In genomic region chr2:167904621-167905367, GRCm38 (mm10) we compare ENCODE assay signal across 16 mouse cellular contexts. TPM values are rescaled to one million over a fixed set of nuclear protein-coding genes. Genes with fewer than 3 reads are reported as not detected.
DNase-seq lines count a peak whose midpoint lies in the region; ATAC-seq and TF ChIP-seq lines count a peak whose summit lies in the region.
"Had no signal": no experiment of that assay in that cellular context is flagged by ENCODE, and none has a peak within 500 bp of the region (broad histone marks: within the 10 kb centered on the region; RNA-seq: fewer than 3 reads in every experiment).

No protein-coding gene starts in this region.

- H3K4me1 ChIP-seq in midbrain, postnatal 0 days (ENCODE audit: insufficient read depth, low read length): no peaks in the 10 kb centered on the region
- no peaks in the 10 kb centered on the region for H3K4me1 ChIP-seq in midbrain, embryonic 14.5 days (ENCODE audit: control insufficient read depth, insufficient read depth, low read length)
- H3K4me1 ChIP-seq in MEL (ENCODE audit: control insufficient read depth in 1 of 2, insufficient read depth in 2 of 2, low read length in 2 of 2): no peaks in the 10 kb centered on the region
- 0 out of 2 replicates have a peak, but pooled peaks cover 2% of the 10 kb centered on the region for H3K4me1 ChIP-seq in thymus, adult 2 months (replicated peaks; ENCODE audit: control insufficient read depth, insufficient read depth, low read length)
- H3K4me1 ChIP-seq: liver, embryonic 13.5 days; neural tube, embryonic 12.5 days had no signal

- no peaks in the 10 kb centered on the region for H3K79me2 ChIP-seq in MEL (ENCODE audit: control insufficient read depth, insufficient read depth, low read length, poor library complexity)

- ATAC-seq in midbrain, postnatal 0 days (ENCODE audit: low FRiP score): no peak
- ATAC-seq in midbrain, embryonic 14.5 days (ENCODE audit: low FRiP score, low TSS enrichment): no peak
- ATAC-seq in megakaryocyte progenitor cell, adult 5-6 weeks (replicated peaks; ENCODE audit: poor library complexity): no peak
- ATAC-seq: inflammation-experienced regulatory T-cells, adult 6 months; Patski had no signal

- peak; percentile 57 for TF ChIP-seq RAD21 in MEL (IDR thresholded peaks at IDR 0.05; ENCODE audit: low read depth, low read length)

- H3K4me3 ChIP-seq in layer of hippocampus, adult 2 months: no peak overlapping the region
- no peak overlapping the region for H3K4me3 ChIP-seq in midbrain, postnatal 0 days (ENCODE audit: low read depth, low read length)
- no peak overlapping the region for H3K4me3 ChIP-seq in midbrain, embryonic 14.5 days (replicated peaks; ENCODE audit: low read depth, low read length)
- H3K4me3 ChIP-seq in MEL (ENCODE audit: control insufficient read depth in 1 of 2, insufficient read depth in 1 of 2, low read depth in 2 of 2, low read length in 2 of 2): no peak overlapping the region
- H3K4me3 ChIP-seq in thymus, adult 2 months (ENCODE audit: control insufficient read depth, insufficient read depth, low read length): no peak overlapping the region
- H3K4me3 ChIP-seq: embryonic facial prominence, embryonic 13.5 days; liver, embryonic 13.5 days; neural tube, embryonic 12.5 days had no signal

- no peak for TF ChIP-seq POLR2A in MEL (IDR thresholded peaks at IDR 0.05; ENCODE audit: control insufficient read depth in 1 of 2, insufficient read depth in 1 of 2, low read depth in 1 of 2, low read length in 2 of 2, poor library complexity in 1 of 2)
- TF ChIP-seq POLR2A in thymus, adult 2 months (IDR thresholded peaks at IDR 0.05; ENCODE audit: control insufficient read depth, extremely low read depth, insufficient read depth, low read length, poor library complexity): no peak

- H3K27ac ChIP-seq in layer of hippocampus, adult 2 months: no peak overlapping the region
- no peak overlapping the region for H3K27ac ChIP-seq in midbrain, postnatal 0 days (ENCODE audit: low read depth, low read length)
- no peak overlapping the region for H3K27ac ChIP-seq in midbrain, embryonic 14.5 days (replicated peaks; ENCODE audit: low read depth, low read length)
- H3K27ac ChIP-seq in MEL (ENCODE audit: control insufficient read depth, low read depth, low read length): no peak overlapping the region
- H3K27ac ChIP-seq in thymus, adult 2 months (ENCODE audit: control insufficient read depth, insufficient read depth, low read length): no peak overlapping the region
- H3K27ac ChIP-seq: embryonic facial prominence, embryonic 13.5 days; liver, embryonic 13.5 days; neural tube, embryonic 12.5 days had no signal

- WGBS in midbrain, postnatal 0 days: 89% methylated on average over 12 of the region's 12 CpGs
- WGBS in midbrain, embryonic 14.5 days: 87% methylated on average over 12 of the region's 12 CpGs
- 95% methylated on average over 12 of the region's 12 CpGs for WGBS in thymus, adult 2 months

- no peak for TF ChIP-seq EP300 in MEL (IDR thresholded peaks at IDR 0.05; ENCODE audit: low read depth in 1 of 2, low read length in 2 of 2)

- H3K36me3 ChIP-seq in midbrain, postnatal 0 days (ENCODE audit: insufficient read depth, low read length): no peaks in the 10 kb centered on the region
- no peaks in the 10 kb centered on the region for H3K36me3 ChIP-seq in midbrain, embryonic 14.5 days (ENCODE audit: control insufficient read depth, insufficient read depth, low read length)
- no peaks in the 10 kb centered on the region for H3K36me3 ChIP-seq in MEL (ENCODE audit: control insufficient read depth in 1 of 2, insufficient read depth in 2 of 2, low read length in 2 of 2)
- H3K36me3 ChIP-seq in thymus, adult 2 months (ENCODE audit: control insufficient read depth, insufficient read depth, low read length): no peaks in the 10 kb centered on the region
- H3K36me3 ChIP-seq: embryonic facial prominence, embryonic 13.5 days; liver, embryonic 13.5 days; neural tube, embryonic 12.5 days had no signal

- peak; percentile 55 for TF ChIP-seq CTCF in layer of hippocampus, adult 2 months (conservative IDR thresholded peaks at IDR 0.05)
- TF ChIP-seq CTCF in midbrain, postnatal 0 days (IDR thresholded peaks at IDR 0.05): peak; percentile 17; the same call in 1 of the 2 replicates
- peak; percentile 56 to 59 (median 58) for TF ChIP-seq CTCF in MEL (IDR thresholded peaks at IDR 0.05 in 2 of 3, conservative IDR thresholded peaks at IDR 0.05 in 1 of 3; ENCODE audit: control insufficient read depth in 1 of 3, insufficient read depth in 1 of 3, low read depth in 2 of 3, low read length in 3 of 3, poor library complexity in 1 of 3, severe bottlenecking in 1 of 3)
- TF ChIP-seq CTCF in thymus, adult 2 months (IDR thresholded peaks at IDR 0.05; ENCODE audit: borderline replicate concordance, control insufficient read depth, extremely low read depth, insufficient read depth, low read length, poor library complexity): no peak

- no peak overlapping the region for H3K9ac ChIP-seq in midbrain, postnatal 0 days (replicated peaks; ENCODE audit: low read length, poor library complexity, severe bottlenecking)
- no peak overlapping the region for H3K9ac ChIP-seq in midbrain, embryonic 14.5 days (replicated peaks; ENCODE audit: low read length)
- no peak overlapping the region for H3K9ac ChIP-seq in MEL (ENCODE audit: control insufficient read depth, low read depth, low read length, poor library complexity, severe bottlenecking)
- H3K9ac ChIP-seq: embryonic facial prominence, embryonic 13.5 days; liver, embryonic 13.5 days; neural tube, embryonic 12.5 days had no signal

- DNase-seq in layer of hippocampus, adult 2 months (ENCODE audit: low spot score in 2 of 2): no peak
- no peak for DNase-seq in layer of hippocampus, postnatal 36 days
- no peak for DNase-seq in midbrain, postnatal 0 days (ENCODE audit: low spot score)
- DNase-seq in midbrain, embryonic 14.5 days: no peak
- DNase-seq in MEL (ENCODE audit: low read depth, low spot score): peak; percentile 25
- DNase-seq in thymus, adult 2 months: no peak
- DNase-seq: cerebellum, adult 18-20 months; heart, adult 11 months; kidney, postnatal 10 days; layer of hippocampus, adult 9-11 months; liver, embryonic 13.5 days had no signal

- no peak overlapping the region for H3K4me2 ChIP-seq in midbrain, postnatal 0 days (ENCODE audit: low read depth, low read length, poor library complexity, severe bottlenecking)
- H3K4me2 ChIP-seq in midbrain, embryonic 14.5 days (ENCODE audit: low read length): no peak overlapping the region
- H3K4me2 ChIP-seq: embryonic facial prominence, embryonic 13.5 days; liver, embryonic 13.5 days; neural tube, embryonic 12.5 days had no signal

- no peaks in the 10 kb centered on the region for H3K27me3 ChIP-seq in midbrain, postnatal 0 days (ENCODE audit: insufficient read depth, low read length)
- H3K27me3 ChIP-seq in midbrain, embryonic 14.5 days (ENCODE audit: control insufficient read depth, insufficient read depth, low read length): no peaks in the 10 kb centered on the region
- H3K27me3 ChIP-seq in MEL (ENCODE audit: control insufficient read depth in 1 of 2, insufficient read depth in 2 of 2, low read length in 2 of 2): peaks cover 0 to 8% of the 10 kb centered on the region in 2 experiments; a peak in 3 of 4 replicates
- no peaks in the 10 kb centered on the region for H3K27me3 ChIP-seq in thymus, adult 2 months (ENCODE audit: control insufficient read depth, insufficient read depth, low read length)
- H3K27me3 ChIP-seq: neural tube, embryonic 12.5 days had no signal

- H3K9me3 ChIP-seq in midbrain, postnatal 0 days (ENCODE audit: low read length): no peaks in the 10 kb centered on the region
- no peaks in the 10 kb centered on the region for H3K9me3 ChIP-seq in midbrain, embryonic 14.5 days (ENCODE audit: control insufficient read depth, low read length)
- no peaks in the 10 kb centered on the region for H3K9me3 ChIP-seq in MEL (replicated peaks; ENCODE audit: insufficient read depth, low read length)
- H3K9me3 ChIP-seq: embryonic facial prominence, embryonic 13.5 days; liver, embryonic 13.5 days; neural tube, embryonic 12.5 days had no signal

TF ChIP-seq in MEL, 35 proteins besides CTCF, POLR2A, EP300 and RAD21:
- TF ChIP-seq SIN3A (IDR thresholded peaks at IDR 0.05; ENCODE audit: low read length) (no peak), SMC3 (IDR thresholded peaks at IDR 0.05; ENCODE audit: low read depth, low read length) (peak; percentile 49)

RNA-seq across cellular contexts. Expression of gene Ptpn1, which starts 27.1 kb away (rescaled TPM):
- total RNA-seq in layer of hippocampus, adult 2 months (2021): 10 to 100 TPM; 56.3 to 64.4 TPM
- total RNA-seq in layer of hippocampus, postnatal 36 days (2021): 10 to 100 TPM; 62.6 to 63.3 TPM
- 36.8 and 42.7 TPM in 2 replicates for total RNA-seq in midbrain, postnatal 0 days (2014; rRNA removed)
- polyA plus RNA-seq in midbrain, postnatal 0 days (2015; fragmentation: Nextera tagmentation; extraction: Ambion mirVana): 54.3 and 59.1 TPM in 2 replicates
- 53.1 and 81.9 TPM in 2 replicates for polyA plus RNA-seq in midbrain, embryonic 14.5 days (2014; fragmentation: Nextera tagmentation; extraction: Ambion mirVana)
- total RNA-seq in MEL (2012; rRNA removed): 55.3 and 55.9 TPM in 2 replicates
- polyA plus RNA-seq in MEL (2012; ENCODE audit: insufficient read depth in 1 of 2, insufficient read length in 2 of 2, low read depth in 1 of 2, low replicate concordance in 2 of 2, missing spikeins in 1 of 2): 10 to 100 TPM in 1 of 2 experiments, not detected in 1; 62.9 TPM
- total RNA-seq in megakaryocyte progenitor cell, adult 5-6 weeks (2015): 13.8 and 15.8 TPM in 2 replicates
- total RNA-seq in megakaryocyte progenitor cell, adult 5-6 weeks (2017): 58.4 and 65.8 TPM in 2 replicates
- polyA plus RNA-seq in thymus, adult 2 months (2012; rRNA removed): 97.1 and 97.8 TPM in 2 replicates
